Comparison of ENCODE assay signal across 17 mouse cellular contexts in genomic region chr7:29483556-29483955, GRCm38 (mm10). TPM values are rescaled to one million over a fixed set of nuclear protein-coding genes. Genes with fewer than 3 reads are reported as not detected.
DNase-seq lines count a peak whose midpoint lies in the region; ATAC-seq and TF ChIP-seq lines count a peak whose summit lies in the region.
"Had no signal": no experiment of that assay in that cellular context is flagged by ENCODE, and none has a peak within 500 bp of the region (broad histone marks: within the 10 kb centered on the region; RNA-seq: fewer than 3 reads in every experiment).

No protein-coding gene starts in this region.

- no peak for DNase-seq in hindbrain, embryonic 10.5 days (ENCODE audit: low spot score)
- no peak for DNase-seq in ES-E14 (ENCODE audit: low read depth, low spot score)
- DNase-seq in left cerebral cortex, postnatal 25 days (ENCODE audit: low spot score in 2 of 2) = no peak
- DNase-seq in adrenal gland, postnatal 14 days = no peak
- DNase-seq: adrenal gland, adult 2 months; forebrain, postnatal 0 days; heart, adult 18-20 months; kidney, adult 18-20 months; lung, adult 2 months had no signal

- H3K4me1 ChIP-seq in hindbrain, embryonic 10.5 days (replicated peaks) = peaks cover 33% of the 10 kb centered on the region
- peaks cover 16% of the 10 kb centered on the region for H3K4me1 ChIP-seq in hindbrain, embryonic 16.5 days (ENCODE audit: control insufficient read depth, insufficient read depth, low read depth, low read length)
- H3K4me1 ChIP-seq in ES-E14 (ENCODE audit: control insufficient read depth in 2 of 2, insufficient read depth in 2 of 2, low read length in 2 of 2, poor library complexity in 1 of 2) = peaks cover 4 to 34% of the 10 kb centered on the region in 2 experiments; a peak in 3 of 4 replicates
- peaks cover 29% of the 10 kb centered on the region for H3K4me1 ChIP-seq in embryonic facial prominence, embryonic 12.5 days
- peaks cover 25% of the 10 kb centered on the region; the same call in 1 of the 2 replicates for H3K4me1 ChIP-seq in stomach, embryonic 14.5 days (ENCODE audit: control insufficient read depth, insufficient read depth, low read length)
- H3K4me1 ChIP-seq: heart, embryonic 15.5 days had no signal

- peaks cover 13% of the 10 kb centered on the region for H3K27me3 ChIP-seq in hindbrain, embryonic 10.5 days (ENCODE audit: insufficient read depth, poor library complexity, severe bottlenecking)
- no peaks in the 10 kb centered on the region for H3K27me3 ChIP-seq in hindbrain, embryonic 16.5 days (replicated peaks; ENCODE audit: control insufficient read depth, insufficient read depth, low read length)
- H3K27me3 ChIP-seq in embryonic facial prominence, embryonic 12.5 days = no peaks in the 10 kb centered on the region
- H3K27me3 ChIP-seq in stomach, embryonic 14.5 days (ENCODE audit: control insufficient read depth, insufficient read depth, low read length) = no peaks in the 10 kb centered on the region
- H3K27me3 ChIP-seq: hindbrain, embryonic 15.5 days had no signal

- 83% methylated on average over 4 of the region's 4 CpGs for WGBS in hindbrain, embryonic 10.5 days
- WGBS in hindbrain, embryonic 16.5 days = 76% methylated on average over 4 of the region's 4 CpGs
- 64% methylated on average over 4 of the region's 4 CpGs for WGBS in embryonic facial prominence, embryonic 12.5 days
- 69% methylated on average over 4 of the region's 4 CpGs for WGBS in stomach, embryonic 14.5 days

- H3K4me3 ChIP-seq in hindbrain, embryonic 10.5 days = no peak overlapping the region
- H3K4me3 ChIP-seq in hindbrain, embryonic 16.5 days (ENCODE audit: low read length) = no peak overlapping the region
- H3K4me3 ChIP-seq in ES-E14 (ENCODE audit: insufficient read depth in 1 of 2, low read depth in 1 of 2, low read length in 2 of 2, poor library complexity in 1 of 2, severe bottlenecking in 1 of 2) = 0 out of 4 replicates have a peak overlapping the region, but pooled peaks of 1 of the 2 experiments have one; percentile 1
- no peak overlapping the region for H3K4me3 ChIP-seq in embryonic facial prominence, embryonic 12.5 days
- H3K4me3 ChIP-seq in stomach, embryonic 14.5 days (ENCODE audit: low read depth, low read length) = no peak overlapping the region
- H3K4me3 ChIP-seq: heart, embryonic 15.5 days; hindbrain, embryonic 15.5 days; midbrain, embryonic 13.5 days had no signal

- H3K27ac ChIP-seq in hindbrain, embryonic 10.5 days = peak overlapping the region; percentile 31; the same call in 1 of the 2 replicates
- no peak overlapping the region for H3K27ac ChIP-seq in hindbrain, embryonic 16.5 days (ENCODE audit: low read depth, low read length)
- peak overlapping the region; percentile 36; the same call in 1 of the 2 replicates for H3K27ac ChIP-seq in ES-E14 (ENCODE audit: insufficient read depth, low read depth, low read length, poor library complexity, severe bottlenecking)
- peak overlapping the region; percentile 54; the same call in 1 of the 2 replicates for H3K27ac ChIP-seq in embryonic facial prominence, embryonic 12.5 days
- peak overlapping the region; percentile 18; the same call in 1 of the 2 replicates for H3K27ac ChIP-seq in stomach, embryonic 14.5 days (ENCODE audit: low read length)
- H3K27ac ChIP-seq: heart, embryonic 15.5 days; hindbrain, embryonic 15.5 days; midbrain, embryonic 13.5 days had no signal

- H3K4me2 ChIP-seq in hindbrain, embryonic 16.5 days (ENCODE audit: low read length) = no peak overlapping the region
- no peak overlapping the region for H3K4me2 ChIP-seq in embryonic facial prominence, embryonic 12.5 days (replicated peaks)
- H3K4me2 ChIP-seq in stomach, embryonic 14.5 days (replicated peaks; ENCODE audit: low read depth, low read length) = no peak overlapping the region
- H3K4me2 ChIP-seq: heart, embryonic 15.5 days; hindbrain, embryonic 15.5 days; liver, embryonic 11.5 days; midbrain, embryonic 13.5 days had no signal

- H3K9me3 ChIP-seq in hindbrain, embryonic 10.5 days = no peaks in the 10 kb centered on the region
- no peaks in the 10 kb centered on the region for H3K9me3 ChIP-seq in hindbrain, embryonic 16.5 days (ENCODE audit: control insufficient read depth, low read length)
- no peaks in the 10 kb centered on the region for H3K9me3 ChIP-seq in ES-E14 (ENCODE audit: control insufficient read depth, insufficient read depth, low read depth, low read length)
- no peaks in the 10 kb centered on the region for H3K9me3 ChIP-seq in embryonic facial prominence, embryonic 12.5 days
- no peaks in the 10 kb centered on the region for H3K9me3 ChIP-seq in stomach, embryonic 14.5 days (ENCODE audit: control insufficient read depth, low read depth, low read length)
- H3K9me3 ChIP-seq: G1E; heart, embryonic 15.5 days; hindbrain, embryonic 15.5 days; midbrain, embryonic 13.5 days had no signal

- ATAC-seq in hindbrain, embryonic 16.5 days = no peak
- no peak for ATAC-seq in embryonic facial prominence, embryonic 12.5 days (ENCODE audit: insufficient number of reproducible peaks, insufficient read depth, low FRiP score, low TSS enrichment)
- no peak for ATAC-seq in stomach, embryonic 14.5 days (ENCODE audit: insufficient number of reproducible peaks, insufficient read depth, low FRiP score, low read depth)
- ATAC-seq: forebrain, postnatal 0 days; midbrain, embryonic 13.5 days had no signal

- H3K9ac ChIP-seq in hindbrain, embryonic 16.5 days (ENCODE audit: low read depth, low read length) = no peak overlapping the region
- peak overlapping the region; percentile 19; the same call in 1 of the 2 replicates for H3K9ac ChIP-seq in ES-E14 (ENCODE audit: insufficient read depth, low read depth, low read length, poor library complexity, severe bottlenecking)
- no peak overlapping the region for H3K9ac ChIP-seq in embryonic facial prominence, embryonic 12.5 days
- no peak overlapping the region for H3K9ac ChIP-seq in stomach, embryonic 14.5 days (replicated peaks; ENCODE audit: low read depth, low read length)
- H3K9ac ChIP-seq: forebrain, postnatal 0 days; heart, embryonic 15.5 days; hindbrain, embryonic 15.5 days; midbrain, embryonic 13.5 days had no signal

- in situ Hi-C loops in ES-E14 (cut with MboI; ENCODE audit: low sequenced_read_pairs in 2 of 2, unreplicated experiment in 2 of 2) = no loop called here

- intact Hi-C loops in left cerebral cortex, postnatal 25 days (cut with DNase I) = no loop called here

- H3K36me3 ChIP-seq in hindbrain, embryonic 10.5 days = no peaks in the 10 kb centered on the region
- H3K36me3 ChIP-seq in hindbrain, embryonic 16.5 days (ENCODE audit: control insufficient read depth, insufficient read depth, low read length) = no peaks in the 10 kb centered on the region
- peaks cover 2% of the 10 kb centered on the region; the same call in 1 of the 2 replicates for H3K36me3 ChIP-seq in ES-E14 (ENCODE audit: control insufficient read depth, insufficient read depth, low read length, poor library complexity, severe bottlenecking)
- no peaks in the 10 kb centered on the region for H3K36me3 ChIP-seq in embryonic facial prominence, embryonic 12.5 days
- H3K36me3 ChIP-seq in stomach, embryonic 14.5 days (ENCODE audit: control insufficient read depth, insufficient read depth, low read length) = no peaks in the 10 kb centered on the region
- H3K36me3 ChIP-seq: heart, embryonic 15.5 days; hindbrain, embryonic 15.5 days; midbrain, embryonic 13.5 days had no signal

TF ChIP-seq in ES-E14, 5 proteins besides CTCF, POLR2A, EP300 and RAD21:
- TF ChIP-seq CHD2 (IDR thresholded peaks at IDR 0.05; ENCODE audit: low read depth, low read length) = no peak
- TF ChIP-seq ZC3H11A (IDR thresholded peaks at IDR 0.05; ENCODE audit: borderline replicate concordance, low read depth, low read length) = no peak
- TF ChIP-seq MAFK (IDR thresholded peaks at IDR 0.05; ENCODE audit: insufficient read depth, low read depth, low read length) = no peak
- no peak for TF ChIP-seq ZNF384 (IDR thresholded peaks at IDR 0.05; ENCODE audit: low read depth, low read length)
- no peak for TF ChIP-seq HCFC1 (IDR thresholded peaks at IDR 0.05; ENCODE audit: borderline replicate concordance, insufficient read depth, low read length)

RNA-seq across cellular contexts. Expression of gene Sipa1l3, which starts 34.9 kb away (rescaled TPM):
- polyA plus RNA-seq in hindbrain, embryonic 10.5 days (2016; fragmentation: Nextera tagmentation; extraction: Ambion mirVana) = 8.1 and 9.7 TPM in 2 replicates
- 18.2 and 23.1 TPM in 2 replicates for polyA plus RNA-seq in hindbrain, embryonic 16.5 days (2015; fragmentation: Nextera tagmentation; extraction: Ambion mirVana)
- 27.5 and 33.2 TPM in 2 replicates for total RNA-seq in ES-E14 (2012; rRNA removed)
- 13.8 and 16.3 TPM in 2 replicates for polyA plus RNA-seq in embryonic facial prominence, embryonic 12.5 days (2016; fragmentation: Nextera tagmentation; extraction: Ambion mirVana)
- 21.2 and 22.0 TPM in 2 replicates for polyA plus RNA-seq in stomach, embryonic 14.5 days (2014; fragmentation: Nextera tagmentation; extraction: Ambion mirVana)
- 10 to 100 TPM; 55.0 to 60.7 TPM for total RNA-seq in left cerebral cortex, postnatal 25 days (2021)
- 29.2 and 30.5 TPM in 2 replicates for total RNA-seq in adrenal gland, postnatal 14 days (2021)
